Mouse (Mus musculus) CD8-positive naive resting alpha-beta T cell, adult 2 months (primary cell): ENCODE measurements around the gene Hist1h4k.
"Not testable (repeated sequence)": the region's sequence is repeated elsewhere in the genome, so short reads cannot be mapped to it uniquely, and the experiment has no call there.

Experiments used
- DNase-seq, 2 experiments: peaks; one replicate each; pipeline ENCODE4 v3.0.0; 2022; ENCODE audit warnings: low read depth in 2 of 2, low spot score in 2 of 2

Gene Hist1h4k

DNA sequence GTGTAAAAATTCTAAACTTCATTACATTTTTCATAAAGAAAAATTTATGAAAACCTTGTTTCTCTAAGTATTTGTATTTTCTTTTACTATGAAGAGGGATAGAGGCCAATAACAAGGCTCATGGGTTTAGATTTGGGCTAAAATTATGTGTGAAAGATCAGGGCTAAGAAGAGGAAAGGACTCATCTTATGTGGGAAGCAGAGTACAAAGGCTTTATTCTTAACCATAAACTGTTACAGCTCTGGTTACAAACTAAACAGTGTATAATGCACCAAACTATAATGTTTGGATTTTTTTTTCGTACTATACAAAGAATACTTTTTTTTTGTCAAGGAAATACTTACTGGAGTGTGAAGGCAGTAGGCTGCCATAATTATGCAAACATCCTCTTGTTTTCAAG, 5.4 kb upstream of the Hist1h4k start:
- DNase-seq, result no peak

DNA sequence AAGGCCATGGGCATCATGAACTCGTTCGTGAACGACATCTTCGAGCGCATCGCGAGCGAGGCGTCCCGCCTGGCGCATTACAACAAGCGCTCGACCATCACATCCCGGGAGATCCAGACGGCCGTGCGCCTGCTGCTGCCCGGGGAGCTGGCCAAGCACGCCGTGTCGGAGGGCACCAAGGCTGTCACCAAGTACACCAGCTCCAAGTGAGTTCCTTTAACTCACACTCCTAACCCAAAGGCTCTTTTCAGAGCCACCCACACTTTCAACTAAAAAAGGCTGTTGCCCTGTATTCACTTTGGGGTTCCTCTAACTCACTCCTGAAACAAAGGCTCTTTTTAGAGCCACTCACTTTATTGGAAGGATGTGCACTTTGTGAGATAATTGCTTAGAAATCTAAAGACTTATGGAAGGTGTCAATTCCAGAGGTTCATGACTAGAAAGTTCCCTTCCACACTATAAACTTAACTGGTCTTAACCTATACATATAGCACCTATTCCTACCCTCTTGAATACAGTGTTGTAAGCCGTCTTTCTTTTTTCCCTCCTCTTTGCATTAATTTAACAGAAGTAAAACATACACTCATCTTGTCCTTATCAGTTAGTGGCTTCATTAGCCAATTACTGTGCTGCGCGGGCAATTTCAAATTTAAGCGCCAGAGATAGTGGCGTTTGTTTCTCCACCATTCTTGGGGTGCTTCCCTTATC, 4.1 kb upstream of the Hist1h4k start:
- not testable (repeated sequence) for DNase-seq

DNA sequence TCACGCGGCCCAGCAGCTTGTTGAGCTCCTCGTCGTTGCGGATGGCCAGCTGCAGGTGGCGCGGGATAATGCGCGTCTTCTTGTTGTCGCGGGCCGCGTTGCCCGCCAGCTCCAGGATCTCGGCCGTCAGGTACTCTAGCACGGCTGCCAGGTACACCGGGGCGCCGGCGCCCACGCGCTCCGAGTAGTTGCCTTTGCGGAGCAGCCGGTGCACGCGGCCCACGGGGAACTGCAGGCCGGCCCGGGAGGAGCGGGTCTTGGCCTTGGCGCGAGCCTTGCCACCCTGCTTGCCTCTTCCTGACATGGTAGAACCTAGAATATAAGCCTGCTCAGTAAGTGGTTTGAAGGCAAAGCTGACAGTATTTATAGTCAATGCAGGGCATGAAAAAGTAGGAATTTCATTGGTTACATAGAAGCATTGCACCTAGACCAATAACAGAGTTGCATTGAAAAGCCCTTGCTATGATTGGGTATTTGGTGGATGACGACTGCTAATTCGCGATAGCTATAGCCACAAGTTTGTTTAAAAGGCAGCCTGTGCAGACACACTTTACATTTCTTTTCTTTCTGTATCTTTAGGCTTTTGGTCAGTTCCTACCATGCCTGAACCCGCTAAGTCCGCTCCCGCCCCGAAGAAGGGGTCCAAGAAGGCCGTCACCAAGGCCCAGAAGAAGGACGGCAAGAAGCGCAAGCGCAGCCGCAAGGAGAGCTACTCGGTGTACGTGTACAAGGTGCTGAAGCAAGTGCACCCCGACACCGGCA, 3.4 kb upstream of the Hist1h4k start, which contains the start of the genes Hist1h2ak and Hist1h2bn:
TSS of gene Hist1h2ak (minus strand) at position 304 of the 762 bp plus-strand sequence.
TSS of gene Hist1h2bn (plus strand) at position 600 of the 762 bp plus-strand sequence.
- peak; percentile 46 to 62 for DNase-seq

DNA sequence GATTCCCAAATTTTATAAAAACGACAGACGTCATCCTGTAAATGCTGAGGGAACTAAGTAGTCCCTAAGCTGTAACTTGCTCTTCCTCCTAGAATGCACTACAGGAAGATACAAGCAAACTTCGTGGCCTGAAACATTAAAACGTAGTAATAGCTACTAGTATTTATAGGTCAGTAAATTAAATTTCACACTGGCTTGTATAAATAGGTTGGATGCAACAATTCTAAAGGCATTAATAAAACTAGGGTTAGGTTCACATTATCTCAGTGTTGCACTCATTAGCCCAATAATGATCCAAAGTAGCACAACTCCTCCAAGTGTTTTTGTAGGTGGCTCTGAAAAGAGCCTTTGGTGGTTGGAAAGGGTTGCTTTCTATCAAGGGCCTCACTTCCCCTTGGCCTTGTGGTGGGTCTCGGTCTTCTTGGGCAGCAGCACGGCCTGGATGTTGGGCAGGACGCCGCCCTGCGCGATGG, 2.8 kb upstream of the Hist1h4k start:
- no peak for DNase-seq

DNA sequence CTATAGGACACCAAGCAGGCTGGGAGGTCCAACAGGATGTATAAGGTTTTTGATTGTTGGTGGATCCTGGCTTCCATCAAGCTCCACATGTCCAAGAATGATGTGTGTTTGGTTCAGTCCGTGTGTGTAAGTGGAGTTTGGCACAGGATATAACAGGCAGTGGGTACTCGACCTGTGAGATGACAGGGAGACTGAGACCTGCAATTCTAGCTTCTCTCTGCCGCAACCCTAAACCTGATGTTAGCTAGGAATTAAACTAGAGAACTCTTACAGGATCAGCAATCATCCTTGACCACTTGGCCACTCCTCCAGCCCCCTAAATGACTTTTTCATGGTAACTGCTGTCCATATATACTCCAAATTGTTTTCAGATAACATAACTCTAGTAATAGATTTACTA, 2.1 kb upstream of the Hist1h4k start:
- DNase-seq, result no peak

DNA sequence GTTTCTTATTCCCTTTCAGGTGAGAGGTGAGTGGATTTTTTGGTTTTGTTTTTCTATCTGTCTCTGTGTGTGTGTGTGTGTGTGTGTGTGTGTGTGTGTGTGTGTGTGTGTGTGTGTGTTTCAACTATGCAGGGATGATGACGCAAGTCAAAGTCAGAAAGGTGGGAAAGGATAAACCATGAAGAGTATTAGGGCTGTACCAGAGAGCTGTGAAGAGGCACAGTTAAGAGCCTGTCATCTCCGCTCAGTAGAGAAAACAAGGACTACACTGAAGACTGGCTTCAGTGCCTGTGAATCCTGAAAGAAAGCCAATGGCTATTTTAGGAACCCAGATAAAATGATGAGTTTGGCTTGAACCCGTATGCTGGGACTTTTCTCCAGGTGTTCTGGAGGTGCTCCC, 1.5 kb upstream of the Hist1h4k start:
- no peak for DNase-seq

DNA sequence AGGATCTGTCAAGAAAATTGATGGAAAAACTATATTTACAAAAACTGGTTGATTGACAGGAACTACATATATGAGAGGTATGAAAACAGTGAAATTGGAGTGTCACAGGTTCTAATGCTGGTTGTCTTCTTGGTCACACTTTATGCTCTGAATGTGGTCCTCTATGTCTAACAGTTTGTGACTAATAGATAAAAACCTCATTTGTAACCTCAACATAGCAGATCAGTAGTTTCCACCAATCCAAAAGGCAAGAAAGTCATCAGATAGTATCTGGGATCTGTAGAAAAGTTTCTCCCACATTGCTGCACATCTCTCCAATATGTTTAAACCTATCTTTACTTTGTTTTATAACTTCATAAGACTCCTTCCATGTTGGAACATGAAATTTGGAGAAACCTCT, 1.1 kb upstream of the Hist1h4k start:
- DNase-seq, result no peak

DNA sequence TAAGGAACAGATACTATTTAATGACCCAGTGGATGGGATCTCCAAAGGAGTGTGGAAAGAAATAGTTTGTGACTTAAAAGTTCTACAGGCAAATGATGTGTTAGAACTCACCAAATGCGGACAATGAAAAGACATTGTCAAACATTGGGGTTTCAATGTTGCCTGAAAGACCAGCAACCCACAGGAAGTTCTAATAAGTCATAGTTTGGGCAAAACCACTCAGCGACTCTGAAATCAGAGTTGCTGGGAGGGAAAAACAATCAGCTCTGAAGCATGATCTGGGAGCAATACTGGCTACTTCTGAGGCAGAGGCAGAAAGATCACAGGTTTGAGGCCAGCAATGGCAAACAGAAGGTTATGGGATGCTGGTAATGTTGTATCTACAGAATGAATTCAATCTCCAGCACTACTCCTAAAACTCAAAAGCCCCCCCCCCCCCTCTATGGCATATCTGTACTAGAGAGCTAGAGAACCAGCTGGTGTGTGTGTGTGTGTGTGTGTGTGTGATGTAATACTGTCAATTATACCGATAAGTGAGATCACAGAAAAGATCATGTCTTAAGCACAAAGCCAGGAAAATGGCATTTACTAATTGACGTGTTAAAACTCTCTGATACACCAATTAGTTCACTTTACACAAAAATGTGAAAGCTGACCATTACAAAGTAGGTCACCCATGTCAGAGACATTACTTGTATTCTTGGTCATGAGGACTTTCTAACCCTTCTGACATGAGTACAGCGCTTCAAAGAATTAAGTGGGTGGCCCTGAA, 732 bp downstream of the Hist1h4k start:
- no peak for DNase-seq

DNA sequence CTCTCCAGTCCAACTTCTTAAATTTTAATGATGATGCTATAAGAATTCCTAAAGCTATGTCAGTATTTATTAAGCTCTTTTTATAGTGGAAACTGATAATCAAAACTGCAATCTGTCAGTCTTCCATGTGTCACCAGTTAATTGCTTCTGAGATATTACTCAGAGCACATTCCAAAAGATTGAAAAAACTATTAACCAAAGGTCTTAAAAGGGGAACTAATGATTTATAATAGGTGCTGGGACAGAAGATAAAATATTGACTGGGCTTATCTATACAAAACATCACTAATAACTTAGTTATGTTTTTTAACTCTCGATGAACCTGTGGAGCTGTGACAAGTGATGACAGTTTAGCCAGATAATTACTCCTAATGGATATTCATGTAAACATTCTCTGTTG, 5.3 kb downstream of the Hist1h4k start:
- no peak for DNase-seq

DNA sequence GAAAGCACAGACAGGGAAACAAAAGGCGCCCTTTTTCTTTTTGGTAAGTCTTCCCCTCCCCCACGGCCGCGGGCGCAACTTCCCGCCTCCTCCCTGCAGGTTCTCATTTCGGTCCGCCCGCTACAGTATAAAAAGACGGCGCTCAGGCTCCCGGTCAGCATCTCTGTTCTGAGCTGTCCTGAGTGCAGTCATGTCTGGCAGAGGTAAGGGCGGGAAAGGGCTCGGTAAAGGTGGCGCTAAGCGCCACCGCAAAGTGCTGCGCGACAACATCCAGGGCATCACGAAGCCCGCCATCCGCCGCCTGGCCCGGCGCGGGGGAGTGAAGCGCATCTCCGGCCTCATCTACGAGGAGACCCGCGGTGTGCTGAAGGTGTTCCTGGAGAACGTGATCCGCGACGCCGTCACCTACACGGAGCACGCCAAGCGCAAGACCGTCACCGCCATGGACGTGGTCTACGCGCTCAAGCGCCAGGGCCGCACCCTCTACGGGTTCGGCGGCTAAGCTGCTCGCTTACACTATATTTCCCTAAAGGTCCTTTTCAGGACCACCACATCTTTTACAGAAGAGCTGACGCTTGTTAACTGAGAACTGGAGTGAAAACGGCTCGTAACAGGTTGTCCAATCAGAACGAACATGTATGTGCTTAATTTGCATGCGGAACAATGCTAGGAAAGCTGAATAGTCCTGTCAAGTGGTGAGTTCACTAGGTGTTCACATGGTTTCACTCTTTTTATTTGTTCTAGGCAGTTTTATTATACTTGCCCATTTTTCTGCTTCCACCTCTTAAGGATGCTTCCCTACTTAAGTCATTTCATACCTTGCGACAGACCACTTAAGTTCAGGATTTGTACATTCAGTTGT, 15.2 kb downstream of the Hist1h4k start, which contains the start of gene Hist1h4j:
TSS of gene Hist1h4j (plus strand) at position 159 of the 862 bp plus-strand sequence.
- DNase-seq, result peak in 1 of 2 experiments; percentile 60

DNA sequence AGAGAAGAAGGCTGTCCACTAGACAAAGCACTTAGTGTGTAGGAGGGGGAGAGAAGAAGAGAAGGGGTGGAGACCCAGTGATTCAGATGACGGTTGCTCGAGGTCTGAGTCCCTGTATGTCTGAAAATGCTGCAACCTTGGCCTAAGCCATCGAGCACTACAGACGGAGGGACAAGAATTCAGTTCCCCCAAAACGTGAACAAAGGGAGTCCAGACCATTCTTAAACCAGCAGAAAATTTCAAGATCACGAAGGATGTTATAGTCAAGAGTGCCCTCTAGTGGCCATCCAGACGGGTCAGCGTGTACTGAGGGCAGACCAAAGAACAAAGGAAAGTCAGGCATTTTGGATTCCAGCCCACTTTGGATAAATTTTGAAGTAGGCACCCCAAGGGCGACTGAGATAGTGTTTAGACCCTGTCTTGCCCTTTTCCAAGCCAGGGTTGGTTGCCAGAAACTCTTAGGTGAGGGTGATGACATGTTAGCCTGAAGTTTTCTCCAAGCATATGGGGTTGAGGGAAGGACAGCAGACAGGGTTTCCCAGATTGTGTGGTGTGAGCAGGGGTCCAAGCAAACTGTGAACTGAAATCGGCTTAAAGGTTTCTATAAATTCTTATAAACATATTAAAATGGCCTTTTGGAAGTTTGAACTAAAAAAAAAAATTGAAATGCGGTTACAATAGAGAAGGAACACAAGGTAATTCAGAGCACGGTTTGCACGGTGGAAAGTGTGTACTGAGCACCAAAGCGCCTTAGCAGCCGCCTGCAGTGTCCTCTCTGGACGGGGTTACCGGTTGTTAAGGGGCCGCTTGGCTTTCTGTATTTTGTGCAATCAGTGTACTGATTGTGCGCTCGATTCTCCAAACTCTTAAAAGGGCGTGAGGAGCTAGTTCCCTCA, 16.0 kb downstream of the Hist1h4k start:
- DNase-seq, result peak; percentile 70 to 79

DNA sequence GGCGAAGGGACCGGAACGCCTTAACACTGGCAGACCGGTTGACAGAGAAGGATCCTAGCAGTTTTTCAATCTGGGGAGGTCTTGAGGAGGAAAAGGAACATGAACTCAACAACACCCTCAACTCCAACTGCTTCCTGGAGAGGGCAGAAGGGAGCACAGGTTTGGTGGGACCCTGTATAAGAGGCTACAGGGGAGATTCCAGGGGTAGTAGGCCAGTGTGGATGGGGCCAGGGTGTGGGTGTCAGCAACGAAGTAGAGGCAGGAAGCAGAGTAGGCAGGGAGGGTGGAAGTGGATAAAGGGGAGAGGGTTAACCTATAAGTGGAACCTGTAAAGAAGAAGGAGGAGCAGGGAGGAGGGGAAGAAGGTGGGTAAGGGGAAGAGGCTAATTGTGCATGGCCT, 16.8 kb downstream of the Hist1h4k start:
- DNase-seq, result no peak

DNA sequence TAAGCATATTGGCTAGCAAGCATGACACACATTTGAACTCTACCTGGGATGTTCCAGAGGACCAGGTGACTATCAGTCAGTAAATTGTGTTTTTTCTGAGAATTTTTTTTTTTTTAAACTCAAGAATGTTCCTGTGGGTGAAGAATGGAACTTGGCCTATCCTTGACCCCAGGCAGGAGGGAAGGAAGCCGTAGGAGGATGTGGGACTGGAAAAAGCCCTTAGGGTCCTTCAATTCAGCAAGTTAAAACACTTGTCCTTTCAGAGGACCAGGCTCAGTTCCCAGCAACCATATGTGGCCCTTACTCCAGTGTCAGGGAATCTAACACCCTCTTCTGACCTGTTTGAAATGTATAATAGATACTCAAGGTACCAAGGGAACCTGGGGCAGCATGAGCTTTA, 20.8 kb downstream of the Hist1h4k start:
- no peak for DNase-seq

DNA sequence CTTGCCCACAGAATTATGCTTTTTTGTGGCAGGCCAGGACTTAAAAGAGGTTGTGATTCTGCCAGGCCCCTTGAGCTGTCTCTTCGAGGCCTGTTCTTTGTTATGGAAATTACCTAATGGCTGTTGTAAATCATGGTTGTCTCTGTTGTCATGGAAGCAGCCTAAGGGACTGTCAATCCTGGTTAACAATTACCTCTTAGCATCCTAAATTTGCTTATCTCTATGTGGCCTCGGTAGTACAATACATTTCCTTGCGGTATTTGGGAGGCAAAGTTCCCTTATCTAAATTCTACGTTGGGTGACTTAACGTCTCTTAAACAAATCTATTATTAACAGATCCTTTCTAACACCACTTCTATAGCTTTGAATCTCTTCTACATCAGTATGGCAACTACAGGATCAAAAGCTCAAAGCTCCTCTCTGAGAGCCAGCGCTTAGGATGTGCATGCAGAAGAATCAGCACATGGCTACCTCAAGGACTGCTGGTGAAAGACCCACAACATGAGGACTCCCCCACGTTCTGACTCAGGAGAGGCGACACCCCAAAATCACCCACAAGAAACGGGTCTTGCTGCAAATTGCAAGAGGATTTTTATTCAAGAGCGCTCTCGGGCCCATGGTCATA, 22.2 kb downstream of the Hist1h4k start:
- no peak for DNase-seq

DNA sequence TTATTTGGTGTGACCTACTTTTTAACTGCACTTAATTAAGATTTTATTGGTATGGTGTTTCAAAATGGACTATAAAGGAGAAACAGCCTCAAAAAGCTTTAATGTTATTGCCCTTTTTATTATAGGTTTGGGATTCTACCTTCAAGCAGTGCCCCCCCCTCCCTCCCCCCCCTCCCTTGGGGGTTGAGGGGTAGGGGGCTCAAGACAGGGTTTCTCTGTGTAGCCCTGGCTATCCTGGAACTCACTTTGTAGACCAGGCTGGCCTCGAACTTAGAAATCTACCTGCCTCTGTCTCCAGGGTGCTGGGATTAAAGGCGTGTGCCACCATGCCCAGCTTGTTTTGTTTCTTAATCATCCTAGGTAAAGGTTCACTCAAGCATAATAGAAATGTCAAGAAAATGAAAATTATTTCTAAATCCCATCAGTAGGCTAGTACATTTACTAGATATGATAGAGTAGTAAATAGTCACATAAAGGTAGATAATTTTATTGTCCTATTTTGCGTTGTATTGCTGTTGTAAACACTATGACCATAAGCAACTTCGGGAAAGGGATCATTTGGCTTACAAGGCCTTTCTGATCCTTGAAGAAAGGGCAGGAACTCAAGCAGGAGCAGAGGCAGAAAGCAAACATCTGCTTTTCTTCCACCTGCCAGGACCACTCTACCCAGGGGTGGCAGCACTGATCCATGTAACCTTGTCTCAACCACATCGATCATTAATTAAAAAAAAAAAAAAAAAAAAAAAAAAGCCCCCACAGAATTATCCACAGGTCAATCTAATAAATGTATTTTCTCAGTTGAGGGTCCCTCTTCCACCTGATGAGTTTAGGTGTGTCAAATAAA, 27.1 kb downstream of the Hist1h4k start:
- no peak for DNase-seq

DNA sequence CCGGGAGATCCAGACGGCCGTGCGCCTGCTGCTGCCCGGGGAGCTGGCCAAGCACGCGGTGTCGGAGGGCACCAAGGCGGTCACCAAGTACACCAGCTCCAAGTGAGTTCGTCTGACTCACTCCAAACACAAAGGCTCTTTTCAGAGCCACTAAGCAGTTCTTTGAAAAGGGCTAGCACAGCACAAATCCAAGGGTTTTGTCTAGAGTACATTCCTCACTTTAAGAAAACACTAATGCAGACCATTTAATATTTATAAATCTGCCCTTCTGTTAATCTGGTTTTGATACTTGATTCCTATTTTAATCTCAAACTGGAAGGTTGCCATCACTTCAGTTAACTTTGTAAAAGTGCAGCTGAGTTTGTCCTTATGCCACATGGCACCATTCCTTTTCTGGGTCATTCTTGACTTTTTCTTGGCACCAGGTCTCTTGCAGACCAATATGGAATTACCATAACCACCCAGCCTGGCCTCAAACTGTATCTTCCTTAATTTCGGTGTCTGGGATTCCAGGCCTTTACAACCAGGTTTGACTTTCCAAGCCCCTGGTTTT, 27.9 kb downstream of the Hist1h4k start:
- DNase-seq, result no peak

DNA sequence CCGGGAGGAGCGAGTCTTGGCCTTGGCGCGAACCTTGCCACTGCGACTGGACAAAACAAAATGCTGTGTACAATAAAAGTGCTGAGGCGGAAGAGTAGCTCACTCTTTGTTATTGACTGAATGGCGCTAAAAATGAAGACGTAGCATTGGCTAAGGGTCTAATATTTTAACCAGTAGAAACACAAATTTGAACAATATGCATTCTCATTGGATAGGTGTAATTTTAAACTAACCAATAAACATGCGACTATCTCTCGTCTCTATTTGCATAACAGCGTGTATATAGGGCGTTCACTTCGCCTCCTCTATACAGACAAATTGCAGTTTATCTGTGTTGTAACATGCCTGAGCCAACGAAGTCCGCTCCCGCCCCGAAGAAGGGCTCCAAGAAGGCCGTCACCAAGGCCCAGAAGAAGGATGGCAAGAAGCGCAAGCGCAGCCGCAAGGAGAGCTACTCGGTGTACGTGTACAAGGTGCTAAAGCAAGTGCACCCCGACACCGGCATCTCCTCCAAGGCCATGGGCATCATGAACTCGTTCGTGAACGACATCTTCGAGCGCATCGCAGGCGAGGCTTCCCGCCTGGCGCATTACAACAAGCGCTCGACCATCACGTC, 28.4 kb downstream of the Hist1h4k start, which contains the start of gene Hist1h2bm:
TSS of gene Hist1h2bm (plus strand) at position 288 of the 616 bp plus-strand sequence.
- DNase-seq, result peak in 1 of 2 experiments; percentile 57
